In the genomic region with DNA sequence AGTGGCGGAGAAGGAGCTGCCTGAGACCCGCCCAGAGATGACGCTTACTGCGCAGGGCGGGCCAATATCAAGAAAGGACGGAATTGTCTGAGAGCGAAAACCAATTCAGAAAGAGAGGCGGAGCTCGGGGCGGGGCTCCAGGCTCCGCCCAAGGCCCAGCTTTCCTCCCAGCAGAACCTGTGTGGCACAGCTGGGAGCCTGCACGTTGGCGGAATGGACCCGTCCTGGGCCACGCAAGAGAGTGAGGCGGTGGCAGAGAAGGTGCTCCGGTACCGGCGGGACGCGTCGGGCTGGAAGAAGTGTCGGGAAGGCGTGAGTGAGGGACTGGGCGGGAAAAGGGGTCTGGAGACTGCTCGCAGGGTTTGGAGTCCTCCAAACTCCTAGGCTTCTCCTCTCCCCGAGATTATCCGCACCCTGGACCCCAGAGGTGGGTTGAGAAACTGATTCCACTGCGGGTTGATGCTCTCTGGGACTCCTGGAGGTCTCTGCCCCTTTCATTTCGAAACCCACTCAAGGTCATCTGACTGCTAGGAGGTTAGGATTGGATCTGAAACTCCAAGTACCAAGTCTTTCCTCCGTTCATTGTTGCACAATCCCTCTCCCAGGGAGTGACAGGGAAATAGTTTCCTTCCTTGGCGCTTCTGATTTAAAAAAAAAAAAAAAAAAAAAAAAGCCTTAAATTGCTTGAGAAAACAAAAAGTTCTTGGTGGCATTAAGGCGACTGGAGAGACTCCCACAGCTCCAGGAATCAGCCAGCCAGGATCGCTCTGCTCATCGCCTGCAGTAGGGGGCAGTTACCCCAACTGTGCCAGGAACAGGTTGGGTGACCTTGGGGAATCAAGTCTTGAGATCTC, we compare ENCODE assay signal across 8 mouse cellular contexts. TPM values are rescaled to one million over a fixed set of nuclear protein-coding genes. Genes with fewer than 3 reads are reported as not detected.
A peak's percentile ranks its signal among the peaks of the same experiment; 100 is the strongest.
DNase-seq lines count a peak whose midpoint lies in the region; ATAC-seq lines count a peak whose summit lies in the region.

A gene (plus strand): TSS at position 132 of the 854 bp plus-strand sequence.

- under 1% methylated on average over 35 of the region's 35 CpGs for WGBS in hindbrain, embryonic 11.5 days

- H3K4me1 ChIP-seq in hindbrain, embryonic 11.5 days (replicated peaks; ENCODE audit: control insufficient read depth, insufficient read depth, low read length): no peaks in the 10 kb centered on the region

- no peaks in the 10 kb centered on the region for H3K9me3 ChIP-seq in hindbrain, embryonic 11.5 days (ENCODE audit: control insufficient read depth, low read length)

- H3K27ac ChIP-seq in hindbrain, embryonic 11.5 days (ENCODE audit: low read depth, low read length): no peak within 1 kb of the TSS

- no peaks in the 10 kb centered on the region for H3K27me3 ChIP-seq in hindbrain, embryonic 11.5 days (ENCODE audit: control insufficient read depth, insufficient read depth, low read length)

- H3K4me2 ChIP-seq in hindbrain, embryonic 11.5 days (replicated peaks; ENCODE audit: low read depth, low read length): peak within 1 kb of the TSS; percentile 73

- peak; percentile 98 for ATAC-seq in hindbrain, embryonic 11.5 days (ENCODE audit: low FRiP score)

- H3K36me3 ChIP-seq in hindbrain, embryonic 11.5 days (ENCODE audit: control insufficient read depth, insufficient read depth, low read length): no peaks in the 10 kb centered on the region

- H3K4me3 ChIP-seq in hindbrain, embryonic 11.5 days (ENCODE audit: low read depth, low read length): peak within 1 kb of the TSS; percentile 58

- peak; percentile 89 for DNase-seq in MN1 (ENCODE audit: low spot score)
- peak; percentile 94 for DNase-seq in cerebellum, adult 9-10 months
- peak; percentile 83 to 92 for DNase-seq in frontal cortex, adult 2 months (ENCODE audit: extremely low spot score in 1 of 2, low spot score in 1 of 2)
- peak; percentile 93 for DNase-seq in hindbrain, embryonic 11.5 days (ENCODE audit: low spot score)
- peak; percentile 83 to 85 for DNase-seq in layer of hippocampus, postnatal 10 days (ENCODE audit: low spot score in 2 of 2)
- DNase-seq in lung, postnatal 10 days: peak; percentile 97
- DNase-seq in ovary, postnatal 36 days (ENCODE audit: low spot score): peak; percentile 92
- DNase-seq in thymus, postnatal 25 days: peak; percentile 93

- H3K9ac ChIP-seq in hindbrain, embryonic 11.5 days (ENCODE audit: low read depth, low read length): peak within 1 kb of the TSS; percentile 65

RNA-seq across cellular contexts. Expression of the gene that starts here (rescaled TPM):
- 13.2 and 13.9 TPM in 2 replicates for polyA plus RNA-seq in frontal cortex, adult 2 months (2012; rRNA removed)
- 12.5 and 13.4 TPM in 2 replicates for polyA plus RNA-seq in hindbrain, embryonic 11.5 days (2014; fragmentation: Nextera tagmentation; extraction: Ambion mirVana)
- total RNA-seq in layer of hippocampus, postnatal 10 days (2021): 10 to 100 TPM; 13.4 to 16.4 TPM
